In genomic region chr19:53786239-53786638, GRCm38 (mm10) we compare ENCODE assay signal across 10 mouse cellular contexts.
DNase-seq lines count a peak whose midpoint lies in the region; ATAC-seq and TF ChIP-seq lines count a peak whose summit lies in the region.
"Had no signal": no experiment of that assay in that cellular context is flagged by ENCODE, and none has a peak within 500 bp of the region (broad histone marks: within the 10 kb centered on the region; RNA-seq: fewer than 3 reads in every experiment).

No protein-coding gene starts in this region.

- H3K27ac ChIP-seq in gastrocnemius, adult 2 months = peak overlapping the region; percentile 88
- H3K27ac ChIP-seq in layer of hippocampus, adult 2 months = peak overlapping the region; percentile 6; the same call in 1 of the 2 replicates
- peak overlapping the region; percentile 44; the same call in 1 of the 2 replicates for H3K27ac ChIP-seq in forebrain, embryonic 14.5 days (ENCODE audit: low read depth, low read length)

- H3K9me3 ChIP-seq in forebrain, embryonic 14.5 days (replicated peaks; ENCODE audit: control insufficient read depth, low read length) = no peaks in the 10 kb centered on the region

- peaks cover 10% of the 10 kb centered on the region for H3K4me1 ChIP-seq in forebrain, embryonic 14.5 days (ENCODE audit: control insufficient read depth, insufficient read depth, low read length)

- no peaks in the 10 kb centered on the region for H3K36me3 ChIP-seq in forebrain, embryonic 14.5 days (ENCODE audit: control insufficient read depth, insufficient read depth, low read length)

- intact Hi-C loops in gastrocnemius, adult 2 months (cut with DNase I) = no loop called here

- H3K4me2 ChIP-seq in forebrain, embryonic 14.5 days (ENCODE audit: low read length) = no peak overlapping the region

- 19% methylated on average over 2 of the region's 2 CpGs for WGBS in forebrain, embryonic 14.5 days

- H3K27me3 ChIP-seq in forebrain, embryonic 14.5 days (replicated peaks; ENCODE audit: control insufficient read depth, insufficient read depth, low read length) = no peaks in the 10 kb centered on the region
- H3K27me3 ChIP-seq: CH12.LX had no signal

- ATAC-seq in forebrain, embryonic 14.5 days = peak; percentile 69

- no peak overlapping the region for H3K9ac ChIP-seq in forebrain, embryonic 14.5 days (ENCODE audit: low read length)

- TF ChIP-seq CTCF in gastrocnemius, adult 2 months (IDR thresholded peaks at IDR 0.05) = no peak
- no peak for TF ChIP-seq CTCF in layer of hippocampus, adult 2 months (conservative IDR thresholded peaks at IDR 0.05)

- no peak for DNase-seq in gastrocnemius, adult 2 months
- DNase-seq in gastrocnemius, postnatal 25 days = no peak
- no peak for DNase-seq in layer of hippocampus, adult 2 months (ENCODE audit: low spot score in 2 of 2)
- DNase-seq in layer of hippocampus, adult 9-10 months (ENCODE audit: low spot score) = no peak
- peak; percentile 80 for DNase-seq in NIH3T3 (ENCODE audit: low read depth)
- DNase-seq in forebrain, embryonic 14.5 days (ENCODE audit: low spot score) = peak; percentile 73
- no peak for DNase-seq in thymus, postnatal 14 days
- DNase-seq in frontal cortex, postnatal 14 days (ENCODE audit: low spot score in 2 of 2) = no peak
- DNase-seq: right cerebral cortex, adult 18-20 months had no signal

- no peak overlapping the region for H3K4me3 ChIP-seq in gastrocnemius, adult 2 months
- no peak overlapping the region for H3K4me3 ChIP-seq in layer of hippocampus, adult 2 months
- no peak overlapping the region for H3K4me3 ChIP-seq in forebrain, embryonic 14.5 days (ENCODE audit: low read depth, low read length)

Comparison
In these comparisons a context has a peak if more than half of its experiments do, and no peak if none do; other contexts are left out.
1. DNase-seq: peak in NIH3T3 (single experiment) and forebrain, embryonic 14.5 days (single experiment); none in gastrocnemius, adult 2 months (single experiment), gastrocnemius, postnatal 25 days (single experiment), layer of hippocampus, adult 2 months (0 of 2), layer of hippocampus, adult 9-10 months (single experiment), thymus, postnatal 14 days (single experiment) and frontal cortex, postnatal 14 days (0 of 2).
2. H3K27ac ChIP-seq: peak in every context shown above with its lines; median percentile 88 in gastrocnemius, adult 2 months; 44 in forebrain, embryonic 14.5 days; 6 in layer of hippocampus, adult 2 months.